Mouse (Mus musculus) bone marrow macrophage, adult 2 months (primary cell): ENCODE results near the gene Jsrp1.

Source experiments
- CTCF ChIP-seq: IDR thresholded peaks from 2 replicates; pipeline ENCODE4 v1.5.1; 2012; ENCODE audit warnings: low read depth, mild to moderate bottlenecking, low read length, moderate library complexity
- POLR2A ChIP-seq: IDR thresholded peaks from 2 replicates; pipeline ENCODE4 v1.6.1; 2012; ENCODE audit warnings: mild to moderate bottlenecking, low read depth, low read length, borderline replicate concordance

DNA sequence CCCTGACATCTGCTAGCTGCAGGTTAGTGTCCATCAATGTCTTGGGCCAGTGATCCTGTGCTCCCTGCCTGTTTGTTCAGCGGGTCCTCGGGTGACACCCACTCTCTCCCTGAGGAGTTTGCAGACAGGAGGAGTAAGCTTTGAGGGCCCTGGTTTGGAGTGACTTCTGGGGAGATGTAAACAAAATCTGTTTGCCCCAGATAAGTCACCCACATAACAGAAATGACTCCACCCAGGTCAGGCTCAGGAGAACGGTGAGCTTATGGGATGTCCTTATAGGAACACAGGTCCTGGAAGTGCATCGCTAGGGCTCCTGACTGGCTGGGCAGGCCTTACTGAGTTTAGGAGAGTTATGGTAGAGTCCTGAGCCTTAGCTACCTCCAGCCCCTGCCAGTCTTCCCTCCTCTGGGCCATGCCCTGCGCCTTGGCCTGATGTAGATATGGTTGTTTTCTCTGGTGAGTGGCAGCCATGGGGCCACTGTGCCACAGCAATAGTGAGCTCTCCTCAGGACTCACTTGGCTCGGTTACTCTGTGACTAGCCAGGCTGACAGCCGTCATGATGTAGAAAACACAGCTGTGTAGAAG is 45.1 kb upstream of the Jsrp1 start:
- TF ChIP-seq CTCF (no peak), POLR2A (no peak)
